Mouse (Mus musculus) heart, adult 9 months (tissue): Measurements from ENCODE around the gene Rasgrf2.

ENCODE experiments used
- DNase-seq, 2 experiments: peaks; one replicate each; pipeline ENCODE4 v3.0.0; 2022; ENCODE audit warnings: low spot score in 2 of 2

The Rasgrf2 gene

GRCm38 (mm10) chr13:92041584-92042563 is 89.6 kb downstream of the Rasgrf2 start:
- DNase-seq: peak in 1 of 2 experiments; percentile 7

- DNase-seq: peak in 1 of 2 experiments; percentile 11
These were observed 100.9 kb downstream of the Rasgrf2 start for GRCm38 (mm10) chr13:92030364-92031057.

- no peak for DNase-seq
These were observed 101.8 kb downstream of the Rasgrf2 start for GRCm38 (mm10) chr13:92029666-92030065.

- no peak for DNase-seq
These were observed 103.5 kb downstream of the Rasgrf2 start for GRCm38 (mm10) chr13:92027951-92028350.

GRCm38 (mm10) chr13:92026651-92027050 is 104.8 kb downstream of the Rasgrf2 start:
- DNase-seq: no peak

- DNase-seq: no peak
These were observed 106.3 kb downstream of the Rasgrf2 start for GRCm38 (mm10) chr13:92025124-92025523.

- no peak for DNase-seq
These were observed 109.3 kb downstream of the Rasgrf2 start for GRCm38 (mm10) chr13:92022202-92022601.

- no peak for DNase-seq
These were observed 134.5 kb downstream of the Rasgrf2 start for GRCm38 (mm10) chr13:91996929-91997328.

- no peak for DNase-seq
These were observed 140.0 kb downstream of the Rasgrf2 start for GRCm38 (mm10) chr13:91991412-91991811.

GRCm38 (mm10) chr13:91990709-91991284 is 140.7 kb downstream of the Rasgrf2 start:
- DNase-seq: peak in 1 of 2 experiments; percentile 3

- no peak for DNase-seq
These were observed 143.1 kb downstream of the Rasgrf2 start for GRCm38 (mm10) chr13:91988378-91988777.

- DNase-seq: no peak
These were observed 144.5 kb downstream of the Rasgrf2 start for GRCm38 (mm10) chr13:91986958-91987357.

GRCm38 (mm10) chr13:91985915-91986589 is 145.4 kb downstream of the Rasgrf2 start:
- no peak for DNase-seq

- no peak for DNase-seq
These were observed 146.4 kb downstream of the Rasgrf2 start for GRCm38 (mm10) chr13:91985019-91985418.

GRCm38 (mm10) chr13:91982080-91982479 is 149.4 kb downstream of the Rasgrf2 start:
- no peak for DNase-seq

- DNase-seq: no peak
These were observed 150.0 kb downstream of the Rasgrf2 start for GRCm38 (mm10) chr13:91981414-91981813.

- no peak for DNase-seq
These were observed 154.5 kb downstream of the Rasgrf2 start for GRCm38 (mm10) chr13:91976971-91977370.

GRCm38 (mm10) chr13:91976541-91976940 is 154.9 kb downstream of the Rasgrf2 start:
- DNase-seq: no peak

- no peak for DNase-seq
These were observed 157.3 kb downstream of the Rasgrf2 start for GRCm38 (mm10) chr13:91974154-91974553.

GRCm38 (mm10) chr13:91971246-91971645 is 160.2 kb downstream of the Rasgrf2 start:
- no peak for DNase-seq

- no peak for DNase-seq
These were observed 175.0 kb downstream of the Rasgrf2 start for GRCm38 (mm10) chr13:91956474-91956873.

- no peak for DNase-seq
These were observed 175.8 kb downstream of the Rasgrf2 start for GRCm38 (mm10) chr13:91955646-91956045.
